Mouse (Mus musculus) heart, embryonic 13.5 days (tissue): ENCODE results near the gene S100a1. TPM values are rescaled to one million over a fixed set of nuclear protein-coding genes. Genes with fewer than 3 reads are reported as not detected.

Experiments
- ATAC-seq: fragments of 200-750 bp; cut with Nextera tagmentation; 2 replicates; pipeline ENCODE4 v1.8.0; 2017; ENCODE audit warnings: moderate TSS enrichment; ENCODE audit not compliant: insufficient number of reproducible peaks, low FRiP score, low TSS enrichment; ENCODE audit errors: extremely low read depth
- H3K27ac ChIP-seq: fragments of 300-500 bp; sonication (generic); replicated peaks from 2 replicates; pipeline ENCODE4 v1.5.1; 2015; ENCODE audit warnings: moderate library complexity, mild to moderate bottlenecking, inconsistent platforms
- H3K27me3 ChIP-seq: fragments of 300-500 bp; sonication (generic); replicated peaks from 2 replicates; pipeline ENCODE4 v1.6.1; 2015; ENCODE audit warnings: mild to moderate bottlenecking, inconsistent platforms
- H3K36me3 ChIP-seq: fragments of 300-500 bp; sonication (generic); 2 replicates; pipeline ENCODE4 v1.6.1; 2015; ENCODE audit warnings: mild to moderate bottlenecking, inconsistent platforms
- H3K4me1 ChIP-seq: fragments of 300-500 bp; sonication (generic); 2 replicates; pipeline ENCODE4 v1.6.1; 2015; ENCODE audit warnings: inconsistent platforms
- H3K4me2 ChIP-seq: fragments of 300-500 bp; sonication (generic); 2 replicates; pipeline ENCODE4 v1.6.1; 2015; ENCODE audit warnings: inconsistent platforms, mild to moderate bottlenecking, moderate library complexity
- H3K4me3 ChIP-seq: fragments of 300-500 bp; sonication (generic); 2 replicates; pipeline ENCODE4 v1.5.1; 2015; ENCODE audit warnings: moderate library complexity, mild to moderate bottlenecking, inconsistent platforms
- H3K9ac ChIP-seq: fragments of 300-500 bp; sonication (generic); 2 replicates; pipeline ENCODE4 v1.6.1; 2015; ENCODE audit warnings: inconsistent platforms, mild to moderate bottlenecking, moderate library complexity
- H3K9me3 ChIP-seq: fragments of 300-500 bp; sonication (generic); 2 replicates; pipeline ENCODE4 v1.6.1; 2016; ENCODE audit warnings: inconsistent platforms
- WGBS: fragments of 180-500 bp; shearing (Covaris S2); methylation state at CpG from one replicate; pipeline ENCODE4 v1.1.7; 2015; ENCODE audit warnings: mixed read lengths; 5-methylcytosine and 5-hydroxymethylcytosine counted together
- polyA plus RNA-seq: library from polyadenylated mRNA; unstranded; fragments of >200 nt; fragmentation: Nextera tagmentation; extraction: Ambion mirVana; gene quantifications from 2 replicates; pipeline ENCODE4 v1.2.1, GENCODE M21; 2015

Gene S100a1
- polyA plus RNA-seq, 1 experiment from 2014 or later, result 203 TPM

- Histone ChIP-seq H3K9me3 (no peaks in the 10 kb centered on the region), H3K36me3 (peaks cover 43% of the 10 kb centered on the region), H3K4me3 (peak overlapping the region; percentile 98), H3K4me2 (peak overlapping the region; percentile 92), H3K4me1 (peaks cover 36% of the 10 kb centered on the region), H3K9ac (no peak overlapping the region), H3K27me3 (0 out of 2 replicates have a peak, but pooled peaks cover 9% of the 10 kb centered on the region), H3K27ac (peak overlapping the region; percentile 95)
- WGBS, result 31% methylated on average over 2 of the region's 2 CpGs
- ATAC-seq, result no peak
Measured at GRCm38 (mm10) chr3:90509747-90510123, 4.5 kb downstream of the S100a1 start.

- peak within 1 kb of the TSS; percentile 95 for H3K27ac ChIP-seq
- WGBS, result under 1% methylated on average over 66 of the region's 66 CpGs
- H3K36me3 ChIP-seq, result peaks cover 49% of the 10 kb centered on the region
- 0 out of 2 replicates have a peak, but pooled peaks cover 9% of the 10 kb centered on the region for H3K27me3 ChIP-seq
- H3K4me1 ChIP-seq, result peaks cover 36% of the 10 kb centered on the region
- no peaks in the 10 kb centered on the region for H3K9me3 ChIP-seq
- peak within 1 kb of the TSS; percentile 99 for H3K9ac ChIP-seq
- peak; percentile 89 for ATAC-seq
- H3K4me3 ChIP-seq, result peak within 1 kb of the TSS; percentile 98
- peak within 1 kb of the TSS; percentile 92 for H3K4me2 ChIP-seq
Measured at GRCm38 (mm10) chr3:90508950-90509746, 5.0 kb downstream of the S100a1 start, which contains the start of gene Chtop. Chtop (minus strand) TSS chr3:90509498.

GRCm38 (mm10) chr3:90508287-90508949 is 5.8 kb downstream of the S100a1 start:
- Histone ChIP-seq H3K9ac (peak overlapping the region; percentile 99), H3K9me3 (no peaks in the 10 kb centered on the region), H3K27me3 (0 out of 2 replicates have a peak, but pooled peaks cover 9% of the 10 kb centered on the region), H3K4me2 (peak overlapping the region; percentile 92), H3K27ac (peak overlapping the region; percentile 95), H3K4me1 (peaks cover 31% of the 10 kb centered on the region), H3K36me3 (peaks cover 56% of the 10 kb centered on the region), H3K4me3 (peak overlapping the region; percentile 98)
- WGBS, result 2% methylated on average over 20 of the region's 20 CpGs
- ATAC-seq, result no peak

- Histone ChIP-seq H3K4me3 (no peak overlapping the region), H3K27ac (no peak overlapping the region), H3K4me1 (peaks cover 19% of the 10 kb centered on the region), H3K9ac (no peak overlapping the region), H3K36me3 (peaks cover 77% of the 10 kb centered on the region), H3K27me3 (no peaks in the 10 kb centered on the region), H3K9me3 (no peaks in the 10 kb centered on the region), H3K4me2 (no peak overlapping the region)
- no peak for ATAC-seq
- 58% methylated on average over 3 of the region's 3 CpGs for WGBS
Measured at GRCm38 (mm10) chr3:90506362-90506761, 7.8 kb downstream of the S100a1 start.

GRCm38 (mm10) chr3:90505216-90505615 is 9.0 kb downstream of the S100a1 start:
- WGBS, result 94% methylated on average over 5 of the region's 5 CpGs
- no peak overlapping the region for H3K9ac ChIP-seq
- H3K4me2 ChIP-seq, result no peak overlapping the region
- no peaks in the 10 kb centered on the region for H3K27me3 ChIP-seq
- H3K4me3 ChIP-seq, result no peak overlapping the region
- H3K4me1 ChIP-seq, result peaks cover 19% of the 10 kb centered on the region
- H3K36me3 ChIP-seq, result peaks cover 76% of the 10 kb centered on the region
- ATAC-seq, result no peak
- no peak overlapping the region for H3K27ac ChIP-seq
- no peaks in the 10 kb centered on the region for H3K9me3 ChIP-seq

GRCm38 (mm10) chr3:90503444-90503843 is 10.7 kb downstream of the S100a1 start:
- 85% methylated on average over 4 of the region's 4 CpGs for WGBS
- ATAC-seq, result no peak
- H3K4me1 ChIP-seq, result peaks cover 19% of the 10 kb centered on the region
- no peaks in the 10 kb centered on the region for H3K9me3 ChIP-seq
- H3K27ac ChIP-seq, result no peak overlapping the region
- no peak overlapping the region for H3K4me2 ChIP-seq
- H3K9ac ChIP-seq, result no peak overlapping the region
- H3K4me3 ChIP-seq, result no peak overlapping the region
- H3K27me3 ChIP-seq, result no peaks in the 10 kb centered on the region
- peaks cover 93% of the 10 kb centered on the region for H3K36me3 ChIP-seq

GRCm38 (mm10) chr3:90497597-90497996 is 16.6 kb downstream of the S100a1 start:
- no peak overlapping the region for H3K4me2 ChIP-seq
- H3K27me3 ChIP-seq, result no peaks in the 10 kb centered on the region
- no peak for ATAC-seq
- H3K4me1 ChIP-seq, result no peaks in the 10 kb centered on the region
- peaks cover 86% of the 10 kb centered on the region for H3K36me3 ChIP-seq
- H3K27ac ChIP-seq, result no peak overlapping the region
- no peaks in the 10 kb centered on the region for H3K9me3 ChIP-seq
- H3K4me3 ChIP-seq, result no peak overlapping the region
- no peak overlapping the region for H3K9ac ChIP-seq

- Histone ChIP-seq H3K27ac (no peak overlapping the region), H3K4me2 (no peak overlapping the region), H3K9ac (no peak overlapping the region), H3K9me3 (no peaks in the 10 kb centered on the region), H3K36me3 (peaks cover 70% of the 10 kb centered on the region), H3K4me1 (no peaks in the 10 kb centered on the region), H3K27me3 (no peaks in the 10 kb centered on the region), H3K4me3 (no peak overlapping the region)
- no peak for ATAC-seq
- WGBS, result 85% methylated on average over 7 of the region's 7 CpGs
Measured at GRCm38 (mm10) chr3:90495850-90496525, 18.2 kb downstream of the S100a1 start.

- Histone ChIP-seq H3K27me3 (no peaks in the 10 kb centered on the region), H3K9ac (no peak overlapping the region), H3K4me1 (peaks cover 11% of the 10 kb centered on the region), H3K9me3 (no peaks in the 10 kb centered on the region), H3K4me2 (no peak overlapping the region), H3K27ac (no peak overlapping the region), H3K36me3 (peaks cover 58% of the 10 kb centered on the region), H3K4me3 (no peak overlapping the region)
- WGBS, result 61% methylated on average over 4 of the region's 4 CpGs
- ATAC-seq, result no peak
Measured at GRCm38 (mm10) chr3:90493831-90494540, 20.2 kb downstream of the S100a1 start.

- ATAC-seq, result no peak
- no peak overlapping the region for H3K9ac ChIP-seq
- H3K4me1 ChIP-seq, result peaks cover 16% of the 10 kb centered on the region
- H3K27me3 ChIP-seq, result no peaks in the 10 kb centered on the region
- WGBS, result 36% methylated on average over 2 of the region's 2 CpGs
- H3K4me2 ChIP-seq, result no peak overlapping the region
- H3K4me3 ChIP-seq, result no peak overlapping the region
- no peaks in the 10 kb centered on the region for H3K9me3 ChIP-seq
- H3K27ac ChIP-seq, result no peak overlapping the region
- peaks cover 57% of the 10 kb centered on the region for H3K36me3 ChIP-seq
Measured at GRCm38 (mm10) chr3:90491350-90491749, 22.8 kb downstream of the S100a1 start.
